Mouse (Mus musculus) small intestine, adult 2 months (tissue): ENCODE measurements around the gene Tet2.

Experiments used
- CTCF ChIP-seq: fragments of 200-500 bp; IDR thresholded peaks from 2 replicates; pipeline ENCODE4 v1.5.1; 2012; ENCODE audit warnings: low read depth, mild to moderate bottlenecking, control low read depth, inconsistent platforms, low read length, moderate library complexity, mixed read lengths; ENCODE audit not compliant: insufficient replicate concordance, insufficient read length; ENCODE audit errors: extremely low read depth
- POLR2A ChIP-seq: fragments of 200-500 bp; IDR thresholded peaks from 2 replicates; pipeline ENCODE4 v1.6.1; 2012; ENCODE audit warnings: low read depth, mild to moderate bottlenecking, control low read depth, inconsistent platforms, low read length, moderate library complexity

DNA sequence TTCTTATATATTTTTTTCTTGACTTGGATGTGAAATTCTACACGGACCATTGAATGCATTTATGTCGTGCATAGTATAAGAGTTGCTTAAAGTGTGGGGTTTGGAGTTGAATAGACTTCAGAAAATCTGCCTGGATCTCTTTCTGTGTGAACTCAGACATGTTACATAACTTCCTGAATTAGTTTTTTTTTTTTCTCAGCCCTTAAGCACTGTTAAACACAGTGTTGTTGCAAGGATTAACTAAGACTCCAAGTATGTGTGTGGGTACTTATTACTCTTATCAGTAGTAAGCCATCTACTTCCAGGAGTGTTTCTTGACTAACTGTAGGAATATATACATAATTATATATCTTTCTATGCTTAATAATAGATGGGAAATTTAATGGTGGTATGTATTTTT lies 3.7 kb upstream of the Tet2 start:
- TF ChIP-seq POLR2A, result no peak
- TF ChIP-seq CTCF, result no peak
